Mouse (Mus musculus) megakaryocyte, embryonic 14.5 days (primary cell): Measurements from ENCODE around the gene Trappc1.

Source experiments
- FLI1 ChIP-seq: IDR thresholded peaks from 2 replicates; pipeline ENCODE4 v1.6.1; 2012; ENCODE audit warnings: low read length, inconsistent platforms, mixed read lengths
- GATA1 ChIP-seq: IDR thresholded peaks from 3 replicates; pipeline ENCODE4 v1.6.1; 2012; ENCODE audit warnings: mixed read lengths, low read length, inconsistent platforms, borderline replicate concordance

- TF ChIP-seq GATA1 (no peak), FLI1 (no peak)
These were observed 45.6 kb downstream of the Trappc1 start, which contains the start of gene Chd3 for GRCm38 (mm10) chr11:69369215-69369989.
